Mouse (Mus musculus) liver, embryonic 14.5 days (tissue): ENCODE measurements at regions not wholly inside any gene's neighbourhood (a gene's known extent, or its start where the extent isn't known, plus 50 kb on each side); places are given as distances from the start of the nearest gene placed in this dataset.

Experiments used
- CTCF ChIP-seq: IDR thresholded peaks from 2 replicates; pipeline ENCODE4 v1.5.1; 2016; ENCODE audit warnings: antibody characterized with exemption, low read depth, control low read depth
- EP300 ChIP-seq: IDR thresholded peaks from 2 replicates; pipeline ENCODE4 v1.6.1; 2016; ENCODE audit warnings: antibody characterized with exemption, low read depth

GRCm38 (mm10) chr3:133753041-133753440, 208.1 kb upstream of the Tet2 start:
- TF ChIP-seq EP300 (no peak), CTCF (no peak)
